ENCODE assay signal across 15 mouse cellular contexts in genomic region chr3:29666796-29667195, GRCm38 (mm10).
"Had no signal": no experiment of that assay in that cellular context is flagged by ENCODE, and none has a peak within 500 bp of the region (broad histone marks: within the 10 kb centered on the region; RNA-seq: fewer than 3 reads in every experiment).

No protein-coding gene starts in this region.

- DNase-seq: kidney, adult 9 months; kidney, postnatal 36 days; left cerebral cortex, postnatal 4 days; lung, adult 2 months; lung, postnatal 36 days; midbrain, embryonic 14.5 days; right cerebral cortex, adult 18-20 months; right cerebral cortex, postnatal 25 days; thymus, postnatal 4 days had no signal

- H3K4me3 ChIP-seq: limb, embryonic 13.5 days; liver, embryonic 15.5 days; myocyte; neural tube, embryonic 15.5 days had no signal

- H3K4me1 ChIP-seq: limb, embryonic 13.5 days; liver, embryonic 15.5 days; neural tube, embryonic 15.5 days had no signal

- H3K27me3 ChIP-seq: limb, embryonic 13.5 days; liver, embryonic 15.5 days; neural tube, embryonic 15.5 days had no signal

- H3K36me3 ChIP-seq: limb, embryonic 13.5 days; liver, embryonic 15.5 days; neural tube, embryonic 15.5 days had no signal

- H3K27ac ChIP-seq: kidney, postnatal 0 days; limb, embryonic 13.5 days; liver, embryonic 15.5 days; neural tube, embryonic 15.5 days had no signal

- H3K4me2 ChIP-seq: limb, embryonic 13.5 days; liver, embryonic 15.5 days; neural tube, embryonic 15.5 days had no signal

- H3K9me3 ChIP-seq: liver, embryonic 15.5 days; neural tube, embryonic 15.5 days had no signal

- ATAC-seq: lung, postnatal 0 days had no signal

- H3K9ac ChIP-seq: limb, embryonic 13.5 days; liver, embryonic 15.5 days; neural tube, embryonic 15.5 days had no signal
